Mouse (Mus musculus) layer of hippocampus, postnatal 10 days (tissue): ENCODE data around the gene Pxmp2. TPM values are rescaled to one million over a fixed set of nuclear protein-coding genes. Genes with fewer than 3 reads are reported as not detected.
A peak's percentile ranks its signal among the peaks of the same experiment; 100 is the strongest.

Source experiments
- DNase-seq, 2 experiments: peaks; one replicate each; pipeline ENCODE4 v3.0.0; 2021; ENCODE audit warnings: low spot score in 2 of 2
- long read RNA-seq: library from polyadenylated mRNA; stranded (forward); transcript quantifications from one replicate; pipeline ENCODE4 v2.0.0, GENCODE M21; 2023
- total RNA-seq, 2 experiments: library from RNA; stranded (reverse); gene quantifications; 2 replicates each; pipeline ENCODE4 v1.2.3; 2021

The Pxmp2 gene
- 1 to 10 TPM; 8.5 to 9.5 TPM for total RNA-seq
- long read RNA-seq, transcript Pxmp2-201 (5 exons, 1,041 nt), result major isoform, 13 of 14 reads
- long read RNA-seq, partial matches to known transcripts, result 0 of 14 reads
- long read RNA-seq, other reads (novel, unspliced or antisense), result 1 of 14 reads

DNA sequence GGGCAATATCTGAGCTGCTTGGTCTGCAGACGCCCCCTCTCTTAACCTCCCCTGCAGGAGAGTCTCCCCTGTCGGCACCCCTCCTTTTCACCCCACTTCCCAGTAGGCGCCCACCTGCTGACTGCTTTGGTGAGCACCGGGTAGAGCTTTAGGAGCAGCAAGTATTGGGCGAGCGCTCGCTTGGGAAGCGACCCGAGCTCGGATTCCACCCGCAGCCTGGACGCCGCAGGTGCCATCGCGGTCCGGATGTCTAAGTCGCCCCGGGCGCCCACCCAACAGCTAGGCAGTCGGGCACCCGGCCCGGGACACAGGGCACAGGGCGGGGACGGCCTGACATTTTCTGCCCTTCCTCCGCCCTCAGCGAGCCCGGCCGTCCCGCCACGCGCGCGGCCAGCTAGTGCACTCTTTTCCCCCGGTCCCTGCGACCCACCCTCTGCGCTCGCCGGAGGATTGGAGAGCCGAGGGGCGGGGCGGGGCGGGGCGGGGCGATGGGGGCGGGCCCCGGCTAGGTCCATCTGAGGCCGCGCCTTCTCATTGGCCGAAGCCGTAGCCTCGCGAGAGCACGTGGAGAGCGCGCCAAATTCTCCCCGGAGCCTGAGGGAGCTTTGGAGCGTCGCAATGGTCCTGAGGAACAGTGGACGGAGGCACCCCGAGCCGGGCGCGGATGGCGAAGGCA lies at the start of gene Pxmp2, which contains the start of gene Pole:
Gene Pxmp2, minus strand, starts transcription at position 417 of the 676 bp plus-strand sequence.
Gene Pole, plus strand, starts transcription at position 537 of the 676 bp plus-strand sequence.
- DNase-seq, result peak; percentile 85 to 90

DNA sequence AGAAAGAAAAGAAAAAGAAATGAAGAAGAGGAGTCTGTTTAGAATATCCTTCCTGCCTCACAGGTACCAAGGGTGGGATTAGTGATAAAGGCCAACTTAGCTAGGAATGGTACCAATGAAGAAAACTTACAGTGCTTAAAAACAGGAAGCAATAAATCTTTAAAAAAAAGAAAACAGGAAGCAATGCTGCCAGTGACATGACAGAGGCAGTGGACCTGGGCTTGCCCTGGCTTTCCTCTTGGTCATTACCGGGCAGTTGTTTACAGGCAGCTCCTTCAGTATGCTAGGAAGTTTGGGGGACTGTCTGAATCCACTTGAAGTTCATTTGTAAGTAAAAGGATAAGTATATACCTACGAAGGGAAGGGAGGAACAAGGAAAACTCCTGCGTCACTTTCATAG lies 44.5 kb upstream of the Pxmp2 start:
- no peak for DNase-seq

DNA sequence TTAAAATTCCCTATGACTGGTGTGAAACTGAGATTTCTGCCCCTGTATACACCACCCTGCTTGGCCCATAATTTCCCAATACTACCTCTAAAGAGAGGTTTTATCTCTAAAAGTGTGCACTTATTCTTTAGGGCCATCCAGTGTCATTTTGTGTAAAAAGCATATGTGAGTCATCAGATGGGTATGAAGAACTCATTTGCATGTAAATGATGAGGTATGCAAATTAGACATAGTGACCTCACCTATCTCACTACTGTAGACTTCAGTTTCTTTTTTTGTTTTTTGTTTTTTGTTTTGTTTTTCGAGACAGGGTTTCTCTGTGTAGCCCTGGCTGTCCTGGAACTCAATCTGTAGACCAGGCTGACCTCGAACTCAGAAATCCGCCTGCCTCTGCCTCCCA lies 27.1 kb upstream of the Pxmp2 start:
- DNase-seq, result no peak

DNA sequence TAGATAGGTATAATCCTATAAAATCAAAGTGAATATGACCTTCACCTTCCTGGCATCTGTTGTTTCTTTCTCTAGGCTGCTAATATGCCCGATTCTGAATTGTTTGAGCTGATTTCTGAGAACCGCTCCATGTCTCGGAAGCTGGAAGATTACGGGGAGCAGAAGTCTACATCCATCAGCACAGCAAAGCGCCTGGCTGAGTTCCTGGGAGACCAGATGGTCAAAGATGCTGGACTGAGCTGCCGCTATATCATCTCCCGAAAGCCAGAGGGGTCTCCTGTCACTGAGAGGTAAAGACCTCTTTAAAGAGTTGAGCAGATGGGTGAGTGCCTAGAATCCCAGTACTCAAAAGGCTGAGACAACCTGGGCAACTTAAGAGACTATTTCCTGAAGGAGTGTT lies 22.9 kb upstream of the Pxmp2 start:
- DNase-seq, result no peak

DNA sequence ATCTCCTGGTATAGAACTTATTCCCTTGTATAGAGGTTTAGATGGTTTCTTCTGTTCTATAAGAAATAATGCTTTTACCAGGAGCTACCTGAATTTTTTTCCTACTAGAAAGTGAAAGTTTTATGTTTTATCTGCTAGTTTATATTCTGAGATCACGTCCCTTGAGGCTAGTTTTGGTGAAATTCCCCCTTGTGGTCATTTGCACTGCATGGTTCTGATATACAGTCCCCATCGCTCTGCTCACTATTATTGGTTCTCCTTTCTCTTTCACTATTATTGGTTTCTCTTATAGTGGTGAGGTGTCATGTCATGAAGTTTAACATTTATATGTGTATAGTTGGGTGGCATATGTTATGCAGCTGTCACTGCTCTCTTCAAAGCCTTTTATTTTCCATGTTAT lies 14.6 kb upstream of the Pxmp2 start:
- no peak for DNase-seq

DNA sequence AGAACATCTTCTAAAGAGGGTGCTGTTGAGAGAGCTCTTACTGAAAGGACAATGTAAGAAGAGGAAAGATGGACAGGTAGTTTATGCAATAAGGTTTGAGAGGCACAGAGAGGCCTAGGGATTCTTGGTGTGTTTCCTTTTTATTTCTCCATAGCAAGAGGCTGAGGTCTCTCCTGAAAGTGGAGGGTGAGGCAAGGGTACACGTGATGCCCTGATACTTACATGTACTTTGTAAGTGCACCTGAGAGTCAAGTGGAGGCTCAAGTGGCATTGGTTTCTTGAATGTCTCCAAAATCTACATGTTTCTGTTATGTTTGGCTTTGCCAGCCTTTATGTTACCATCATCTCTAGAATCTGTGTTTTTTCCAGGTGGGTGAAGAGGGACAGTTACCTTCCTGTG lies 10.7 kb upstream of the Pxmp2 start:
- no peak for DNase-seq

DNA sequence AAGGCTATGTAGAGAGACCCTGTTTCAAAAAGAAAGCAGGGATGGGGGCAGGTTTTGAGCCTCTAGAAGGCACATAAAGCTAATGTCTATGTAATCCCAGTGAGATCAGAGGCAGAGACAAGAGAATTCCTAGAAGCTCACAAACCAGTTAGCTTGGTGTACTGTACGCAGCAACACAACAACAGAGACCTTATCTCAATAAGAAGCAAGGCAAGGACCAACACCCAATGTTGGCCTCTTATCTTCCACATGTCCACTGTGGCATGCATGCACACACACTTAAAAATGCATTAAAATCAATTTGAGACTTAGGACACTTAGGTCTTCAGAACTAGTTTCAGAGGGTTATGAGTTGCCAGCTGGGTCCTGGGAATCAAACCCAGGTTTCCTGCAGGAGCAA lies 5.7 kb upstream of the Pxmp2 start:
- no peak for DNase-seq

DNA sequence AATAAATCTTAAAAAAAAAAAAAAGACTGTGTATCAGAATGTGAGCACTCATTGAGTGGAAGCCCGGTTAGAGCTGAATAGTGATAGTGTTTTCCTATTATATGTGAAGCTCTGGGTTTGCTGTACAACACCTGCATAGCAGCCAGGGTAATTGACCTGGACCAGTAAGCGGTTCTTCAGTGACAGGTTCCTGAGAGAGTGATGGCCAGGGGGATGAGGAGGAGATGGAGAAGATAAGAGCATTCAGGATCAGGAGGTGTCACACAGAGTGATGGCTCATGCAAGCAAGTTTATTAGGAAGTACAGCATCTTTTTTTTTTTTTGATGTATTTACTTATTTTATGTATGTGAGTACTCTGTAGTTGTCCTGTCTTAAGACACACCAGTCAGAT lies 1.1 kb upstream of the Pxmp2 start:
- DNase-seq, result no peak

DNA sequence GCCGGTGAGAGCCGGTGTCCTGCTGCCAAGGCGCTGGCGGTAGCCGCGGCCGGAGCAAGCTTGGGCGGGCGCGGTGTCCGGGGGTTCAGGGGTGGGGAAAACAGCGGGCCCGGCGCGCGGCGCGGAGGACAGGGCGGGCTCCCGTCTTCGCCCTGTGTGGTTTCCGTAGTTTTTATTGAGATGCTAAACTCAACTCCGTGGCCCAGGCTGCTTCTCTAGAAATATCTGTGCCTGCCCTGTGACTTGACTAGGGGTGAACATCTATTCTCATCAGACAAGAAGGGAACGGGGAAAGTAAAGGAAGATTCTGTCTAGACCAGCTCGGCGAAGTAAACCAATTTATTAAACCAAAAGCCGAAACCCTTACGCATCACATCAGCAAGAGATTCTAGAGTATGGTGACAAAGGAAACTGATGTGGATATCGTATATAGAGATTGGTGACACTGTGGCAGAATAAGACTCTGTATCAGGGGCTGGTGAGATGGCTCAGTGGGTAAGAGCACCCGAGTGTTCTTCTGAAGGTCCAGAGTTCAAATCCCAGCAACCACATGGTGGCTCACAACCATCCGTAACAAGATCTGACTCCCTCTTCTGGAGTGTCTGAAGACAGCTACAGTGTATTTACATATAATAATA lies 579 bp upstream of the Pxmp2 start:
- DNase-seq, result no peak

DNA sequence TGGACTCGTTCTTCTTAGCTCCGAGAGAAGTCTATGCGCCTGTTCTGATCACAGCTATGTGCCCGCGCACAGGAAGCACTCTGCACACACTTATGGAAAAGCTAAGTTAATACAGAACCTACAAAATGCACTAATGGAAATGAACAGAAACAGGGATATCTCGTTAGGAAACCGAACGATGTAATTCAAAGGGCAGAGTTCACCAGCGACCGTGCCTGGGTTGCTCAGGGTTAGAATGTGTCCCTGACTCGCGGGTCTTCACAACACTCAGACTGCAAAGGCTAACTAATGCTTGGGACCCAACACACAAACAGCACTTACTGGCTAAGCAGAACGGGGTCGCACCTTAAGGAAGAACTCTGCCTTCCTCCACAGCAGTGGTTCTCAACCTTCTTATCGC lies 830 bp downstream of the Pxmp2 start:
- DNase-seq, result no peak

DNA sequence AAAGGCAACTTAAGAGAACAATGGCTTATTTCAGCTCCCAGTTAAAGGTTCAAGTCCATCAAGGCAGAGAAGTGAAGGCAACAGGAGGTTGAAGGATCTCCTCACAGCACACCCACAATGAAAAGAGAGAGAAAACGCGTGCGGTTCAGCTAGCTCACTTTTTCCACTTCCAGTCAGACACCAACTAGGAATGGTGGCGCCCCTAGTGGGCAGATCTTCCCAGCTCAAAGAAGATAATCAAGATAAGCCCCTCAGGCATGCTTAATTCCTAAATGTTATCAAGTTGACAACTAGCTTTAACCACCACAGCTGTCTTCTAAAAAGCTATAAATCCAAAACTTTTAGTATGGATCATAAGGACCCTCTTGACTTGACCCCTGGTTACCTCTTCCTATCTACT lies 1.4 kb downstream of the Pxmp2 start:
- DNase-seq, result peak; percentile 64

DNA sequence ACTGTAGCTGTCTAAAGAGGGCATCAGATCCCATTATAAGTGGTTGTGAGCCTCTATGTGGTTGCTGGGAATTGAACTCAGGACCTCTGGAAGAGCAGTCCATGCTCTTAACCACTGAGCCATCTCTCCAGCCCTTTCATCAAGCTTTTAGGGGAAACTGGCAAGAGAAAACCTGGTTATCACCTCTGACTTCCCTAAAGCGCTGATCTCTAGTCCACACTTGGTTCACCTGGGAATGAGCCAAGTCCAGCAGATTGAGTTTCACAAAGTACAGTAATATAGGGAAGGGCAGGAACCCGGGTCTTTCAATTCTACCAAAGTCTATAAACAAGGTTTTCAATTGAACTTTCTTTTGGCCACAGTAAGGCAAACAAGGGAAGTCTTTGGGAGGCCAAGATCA lies 4.0 kb downstream of the Pxmp2 start:
- DNase-seq, result no peak

DNA sequence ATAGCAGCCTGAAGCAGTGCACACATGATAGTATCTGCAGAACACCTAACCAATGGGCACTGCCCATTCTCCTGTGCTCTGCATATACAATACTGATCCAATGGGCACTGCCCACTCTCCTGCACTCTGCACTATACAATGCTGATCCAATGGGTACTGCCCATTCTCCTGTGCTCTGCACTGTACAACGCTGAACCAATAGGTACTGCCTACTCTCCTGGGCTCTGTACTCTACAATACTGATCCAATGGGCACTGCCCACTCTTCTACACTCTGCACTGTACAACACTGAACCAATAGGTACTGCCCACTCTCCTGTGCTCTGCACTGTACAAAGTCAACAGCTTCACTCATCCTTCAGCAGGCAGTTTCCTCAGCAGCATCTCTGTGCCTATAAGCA lies 9.1 kb downstream of the Pxmp2 start:
- no peak for DNase-seq

DNA sequence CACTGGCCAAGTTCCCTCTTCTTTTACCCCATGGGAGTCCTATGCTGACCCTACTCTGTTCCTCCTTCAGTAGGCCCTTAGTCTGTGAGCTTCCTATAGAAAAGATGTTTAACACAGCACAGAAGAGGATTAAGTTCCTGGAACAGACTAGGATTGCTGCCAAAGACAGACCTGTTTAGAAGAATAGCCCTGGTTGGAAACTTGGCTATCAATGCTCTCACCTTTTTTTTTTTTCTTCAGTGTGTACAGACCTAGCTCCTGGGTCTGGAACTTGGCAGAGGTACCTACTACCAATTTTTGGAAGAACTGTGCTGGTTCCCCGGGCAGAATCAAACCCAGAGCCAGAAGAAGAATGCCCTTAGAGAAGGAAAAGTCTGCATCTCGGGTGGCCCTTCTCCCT lies 9.6 kb downstream of the Pxmp2 start:
- DNase-seq, result no peak

DNA sequence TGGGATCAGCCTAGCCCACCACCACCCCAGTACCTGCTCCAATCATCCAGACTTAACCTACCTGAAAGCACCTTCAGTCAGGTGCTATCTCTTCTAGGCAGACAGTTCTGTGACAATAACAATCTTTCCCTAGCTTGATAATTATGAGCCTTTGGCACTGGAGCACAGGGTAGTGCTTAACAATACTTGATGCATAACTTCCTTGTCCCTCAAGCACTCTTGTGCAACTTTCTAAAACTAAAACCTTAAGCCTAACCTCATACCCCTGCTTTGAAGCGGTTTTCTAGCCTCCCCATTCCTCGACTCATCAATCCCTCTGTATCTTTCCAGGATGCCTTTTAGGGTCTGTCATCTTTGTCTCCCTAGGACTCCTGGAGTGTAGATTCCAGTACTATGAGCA lies 11.1 kb downstream of the Pxmp2 start:
- no peak for DNase-seq

DNA sequence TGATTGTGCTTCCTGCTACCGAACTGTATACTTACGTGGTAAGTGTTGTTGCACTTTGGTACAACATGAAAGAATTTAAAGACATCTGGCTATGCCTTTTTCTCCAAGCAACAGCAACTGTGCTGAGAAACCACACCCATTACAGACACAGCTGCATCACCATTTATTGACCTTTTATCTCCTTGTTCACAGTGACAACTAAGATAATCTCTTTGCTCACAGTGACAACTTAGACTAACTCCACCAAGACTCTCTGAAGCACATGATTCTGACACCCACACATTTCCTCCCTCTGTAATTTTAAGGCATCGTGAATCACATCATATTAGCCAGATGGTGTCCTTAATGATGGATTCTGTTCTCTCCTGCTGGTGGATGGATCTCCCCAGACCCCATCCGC lies 11.8 kb downstream of the Pxmp2 start:
- no peak for DNase-seq

DNA sequence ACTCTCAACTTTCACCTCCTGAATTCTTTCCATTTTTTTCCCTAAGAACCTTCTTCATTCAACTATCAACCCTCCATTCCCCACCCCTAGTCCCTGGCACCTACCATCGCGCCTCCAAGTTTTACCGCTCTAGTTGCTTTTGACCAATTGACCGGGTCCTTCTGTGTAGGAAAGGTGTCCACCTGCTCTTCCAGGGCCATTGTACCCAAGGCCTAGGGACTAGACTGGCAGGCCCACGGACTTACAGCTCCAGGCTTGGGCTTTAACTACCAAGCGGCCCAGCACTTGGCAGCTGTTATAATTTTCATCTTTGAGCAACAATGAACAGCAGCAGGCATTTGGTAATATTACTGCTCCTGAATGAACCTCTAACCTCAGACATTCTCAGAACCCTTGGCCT lies 15.7 kb downstream of the Pxmp2 start:
- DNase-seq, result no peak

DNA sequence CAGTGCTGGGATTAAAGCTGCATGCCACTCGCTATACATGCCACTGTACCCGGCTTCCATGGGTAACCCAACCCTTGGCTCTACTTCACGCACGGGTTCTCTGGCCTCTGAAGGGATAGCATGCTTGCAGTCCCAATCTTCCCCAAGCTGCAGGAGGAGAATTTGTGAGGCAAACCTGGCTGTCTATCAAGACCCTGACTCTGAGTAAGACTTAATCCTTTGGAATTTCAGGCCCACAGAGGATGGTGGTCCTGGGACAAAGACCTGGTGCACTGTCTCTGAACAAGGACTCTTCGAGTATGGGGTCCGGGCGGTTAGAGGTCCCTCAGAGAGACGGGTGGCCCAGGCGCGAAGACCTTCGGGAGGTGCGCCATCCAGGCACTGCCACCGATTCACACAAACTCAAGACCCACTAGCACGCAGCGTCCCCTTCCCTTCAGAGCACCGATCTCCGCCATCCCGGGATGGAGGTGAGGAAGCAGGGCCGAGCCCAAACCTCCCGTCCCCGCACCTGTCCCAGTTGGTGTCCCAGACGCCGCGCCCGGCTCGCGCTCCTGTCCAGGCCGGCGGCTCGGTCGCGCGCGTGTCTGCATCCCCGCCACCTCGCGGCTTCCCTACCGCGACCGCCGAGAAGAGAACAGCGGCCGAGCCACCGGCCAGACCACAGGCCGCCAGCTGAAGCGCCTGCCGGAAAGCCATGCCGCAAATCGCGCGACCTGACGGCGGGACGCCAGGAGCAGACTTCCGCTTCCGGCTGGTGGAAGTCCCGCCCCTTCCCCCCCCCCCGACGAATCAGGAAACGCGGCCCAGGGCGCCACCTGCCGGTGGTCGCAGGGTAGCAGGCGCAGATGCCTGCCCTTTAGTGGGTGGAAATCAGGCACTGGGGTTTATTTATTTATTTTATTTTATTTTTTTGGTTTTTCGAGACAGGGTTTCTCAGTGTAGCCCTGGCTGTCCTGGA lies 16.6 kb downstream of the Pxmp2 start, which contains the start of gene Pgam5:
Gene Pgam5, minus strand, starts transcription at position 773 of the 961 bp plus-strand sequence.
- DNase-seq, result peak; percentile 93 to 94

DNA sequence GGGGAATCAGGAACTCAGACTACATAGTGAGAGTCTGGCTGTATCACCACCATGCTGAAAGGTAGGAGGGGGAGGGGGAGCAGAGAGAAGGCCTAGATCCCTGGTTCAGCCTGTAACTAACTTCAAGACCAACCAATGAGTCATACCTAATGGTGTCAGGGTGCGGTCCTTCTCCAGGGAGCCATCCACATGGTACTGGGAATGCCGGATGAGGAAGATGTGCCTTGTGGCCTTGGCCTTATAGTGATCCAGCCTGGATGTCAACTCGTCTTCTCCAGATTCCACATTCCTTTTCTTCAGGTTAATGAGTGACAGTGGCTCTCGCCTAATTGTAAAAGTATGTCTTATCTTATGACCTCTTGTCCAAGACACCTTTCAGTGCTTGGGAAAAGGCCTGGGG lies 19.0 kb downstream of the Pxmp2 start:
- DNase-seq, result no peak

DNA sequence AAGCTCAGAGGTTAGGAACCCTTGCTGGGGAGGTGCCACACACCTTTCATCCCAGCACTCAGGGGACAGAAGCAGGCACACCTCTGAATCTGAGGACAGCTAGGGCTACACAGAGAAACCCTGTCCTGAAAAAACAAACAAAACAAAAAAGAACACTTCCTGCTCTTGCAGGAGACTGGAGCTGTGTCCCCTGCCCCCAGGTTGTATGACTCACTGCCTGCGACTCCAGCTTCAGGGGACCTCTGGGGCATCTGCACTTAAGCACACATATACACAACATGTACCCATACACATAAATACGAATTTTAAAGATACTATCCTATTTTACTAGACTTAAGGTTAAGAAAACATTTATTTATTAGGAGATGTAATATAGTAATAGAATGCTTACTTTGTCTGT lies 41.9 kb downstream of the Pxmp2 start:
- no peak for DNase-seq

DNA sequence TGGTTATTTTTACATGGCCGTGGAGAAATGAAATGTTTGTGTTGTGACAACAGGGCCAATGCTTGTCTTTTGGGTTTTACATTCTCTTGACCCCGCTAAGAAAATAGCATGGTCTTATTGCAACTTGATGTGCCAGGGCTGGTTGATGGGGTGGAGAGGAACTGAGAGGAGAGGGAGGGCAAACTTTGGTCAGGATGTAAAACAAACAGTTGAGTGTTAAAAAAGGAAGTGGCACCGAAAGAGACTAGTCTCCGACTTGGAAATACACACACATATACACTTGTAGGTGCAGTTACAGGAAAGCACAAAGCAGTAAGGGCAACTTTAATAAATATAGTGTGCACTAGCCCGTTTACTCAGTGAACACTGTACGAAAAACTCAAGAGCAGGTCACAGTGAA lies 53.6 kb downstream of the Pxmp2 start:
- no peak for DNase-seq

DNA sequence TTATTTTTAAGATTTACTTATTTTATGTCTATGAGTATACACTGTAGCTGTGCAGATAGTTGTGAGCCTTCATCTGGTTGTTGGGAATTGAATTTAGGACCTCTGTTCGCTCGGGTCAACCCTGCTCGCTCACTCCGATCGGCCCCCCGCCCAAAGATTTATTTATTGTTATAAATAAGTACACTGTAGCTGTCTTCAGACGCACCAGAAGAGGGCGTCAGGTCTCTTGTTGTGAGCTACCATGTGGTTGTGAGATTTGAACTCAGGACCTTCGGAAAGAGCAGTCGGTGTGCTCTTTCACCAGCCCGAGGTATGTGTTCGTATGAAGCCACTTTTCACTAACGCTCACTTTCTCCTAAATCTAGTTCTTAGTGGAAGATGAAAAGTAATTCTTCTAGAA lies 54.3 kb downstream of the Pxmp2 start:
- DNase-seq, result no peak
